Mouse (Mus musculus) midbrain, postnatal 0 days (tissue): ENCODE results near the gene Gm7029. TPM values are rescaled to one million over a fixed set of nuclear protein-coding genes. Genes with fewer than 3 reads are reported as not detected.
A peak's percentile ranks its signal among the peaks of the same experiment; 100 is the strongest.

ENCODE experiments used
- ATAC-seq: fragments of 200-750 bp; cut with Nextera tagmentation; 2 replicates; pipeline ENCODE4 v1.8.0; 2017; ENCODE audit warnings: moderate number of reproducible peaks, mild to moderate bottlenecking, moderate TSS enrichment, moderate library complexity; ENCODE audit not compliant: low FRiP score
- DNase-seq: peaks from one replicate; pipeline ENCODE4 v3.0.0-alpha.2; 2015; ENCODE audit warnings: low spot score
- H3K27ac ChIP-seq: fragments of 300-500 bp; sonication (generic); 2 replicates; pipeline ENCODE4 v1.5.1; 2014; ENCODE audit warnings: low read depth, mild to moderate bottlenecking, low read length, mixed read lengths
- H3K27me3 ChIP-seq: fragments of 300-500 bp; sonication (generic); 2 replicates; pipeline ENCODE4 v1.6.1; 2014; ENCODE audit warnings: low read length, control low read depth, mixed read lengths; ENCODE audit not compliant: insufficient read depth
- H3K36me3 ChIP-seq: fragments of 300-500 bp; sonication (generic); 2 replicates; pipeline ENCODE4 v1.6.1; 2014; ENCODE audit warnings: low read length, control low read depth, mixed read lengths; ENCODE audit not compliant: insufficient read depth
- H3K4me1 ChIP-seq: fragments of 300-500 bp; sonication (generic); 2 replicates; pipeline ENCODE4 v1.6.1; 2014; ENCODE audit warnings: mild to moderate bottlenecking, control low read depth, antibody characterized with exemption, low read length, mixed read lengths; ENCODE audit not compliant: insufficient read depth
- H3K4me2 ChIP-seq: fragments of 300-500 bp; sonication (generic); 2 replicates; pipeline ENCODE4 v1.6.1; 2014; ENCODE audit warnings: low read depth, mild to moderate bottlenecking, low read length, mixed read lengths; ENCODE audit not compliant: poor library complexity, severe bottlenecking
- H3K4me3 ChIP-seq: fragments of 300-500 bp; sonication (generic); 2 replicates; pipeline ENCODE4 v1.5.1; 2014; ENCODE audit warnings: low read depth, mild to moderate bottlenecking, low read length, moderate library complexity
- H3K9ac ChIP-seq: fragments of 300-500 bp; sonication (generic); replicated peaks from 2 replicates; pipeline ENCODE4 v1.6.1; 2014; ENCODE audit warnings: mild to moderate bottlenecking, low read length, moderate library complexity, mixed read lengths; ENCODE audit not compliant: poor library complexity, severe bottlenecking
- H3K9me3 ChIP-seq: fragments of 300-500 bp; sonication (generic); 2 replicates; pipeline ENCODE4 v1.6.1; 2016; ENCODE audit warnings: low read length, control low read depth
- CTCF ChIP-seq: IDR thresholded peaks from 2 replicates; pipeline ENCODE4 v1.5.1; 2016; ENCODE audit warnings: antibody characterized with exemption, mild to moderate bottlenecking
- WGBS: fragments of 180-500 bp; shearing (Covaris S2); extraction: QIAGEN DNeasy Blood & Tissue Kit; methylation state at CpG from one replicate; pipeline ENCODE4 v1.1.7; 2014; 5-methylcytosine and 5-hydroxymethylcytosine counted together
- polyA plus RNA-seq: library from polyadenylated mRNA; unstranded; fragments of >200 nt; fragmentation: Nextera tagmentation; extraction: Ambion mirVana; gene quantifications from 2 replicates; pipeline ENCODE4 v1.2.1, GENCODE M21; 2015
- total RNA-seq: library from RNA; depleted of rRNA; stranded (reverse); fragments of >200 nt; gene quantifications from 2 replicates; pipeline ENCODE4 v1.2.3, GENCODE M21; 2014

Gene Gm7029
- total and polyA plus RNA-seq, 2 experiments from 2014 or later, result not detected

DNA sequence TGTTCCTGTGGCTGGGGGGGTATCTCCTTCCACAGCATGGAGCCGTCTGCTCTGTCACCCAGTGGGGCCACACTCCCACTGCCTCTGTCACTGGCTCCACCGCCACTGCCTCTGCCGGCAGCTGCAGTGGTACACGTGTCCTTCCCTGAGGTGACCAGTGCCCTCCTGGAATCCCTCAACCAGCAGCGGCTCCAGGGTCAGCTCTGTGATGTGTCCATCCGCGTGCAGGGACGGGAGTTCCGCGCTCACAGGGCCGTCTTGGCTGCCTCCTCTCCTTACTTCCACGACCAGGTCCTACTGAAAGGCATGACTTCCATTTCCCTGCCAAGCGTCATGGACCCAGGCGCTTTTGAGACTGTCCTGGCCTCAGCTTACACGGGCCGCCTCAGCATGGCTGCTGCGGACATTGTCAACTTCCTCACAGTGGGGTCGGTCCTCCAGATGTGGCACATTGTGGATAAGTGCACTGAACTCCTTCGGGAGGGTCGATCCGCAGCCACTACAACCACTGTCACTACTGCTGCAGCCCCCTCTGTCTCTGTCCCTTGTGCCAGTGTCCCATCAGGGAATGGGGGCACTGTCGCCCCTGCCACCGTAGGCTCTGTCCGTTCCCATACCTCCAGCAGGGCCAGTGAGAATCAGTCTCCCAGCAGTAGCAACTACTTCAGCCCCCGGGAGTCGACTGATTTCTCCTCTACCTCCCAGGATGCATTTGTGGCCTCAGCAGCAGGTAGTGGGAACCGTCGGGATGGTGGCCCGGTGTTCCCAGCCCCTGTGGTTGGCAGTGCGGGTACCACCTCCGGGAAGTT lies 43.4 kb downstream of the Gm7029 start:
- H3K27ac ChIP-seq, result no peak overlapping the region
- 70% methylated on average over 31 of the region's 31 CpGs for WGBS
- peak overlapping the region; percentile 54 for H3K4me3 ChIP-seq
- no peak overlapping the region for H3K9ac ChIP-seq
- H3K4me2 ChIP-seq, result peak overlapping the region; percentile 69
- peaks cover 17% of the 10 kb centered on the region for H3K36me3 ChIP-seq
- DNase-seq, result no peak
- ATAC-seq, result no peak
- H3K27me3 ChIP-seq, result no peaks in the 10 kb centered on the region
- TF ChIP-seq CTCF, result no peak
- H3K4me1 ChIP-seq, result no peaks in the 10 kb centered on the region
- H3K9me3 ChIP-seq, result no peaks in the 10 kb centered on the region

DNA sequence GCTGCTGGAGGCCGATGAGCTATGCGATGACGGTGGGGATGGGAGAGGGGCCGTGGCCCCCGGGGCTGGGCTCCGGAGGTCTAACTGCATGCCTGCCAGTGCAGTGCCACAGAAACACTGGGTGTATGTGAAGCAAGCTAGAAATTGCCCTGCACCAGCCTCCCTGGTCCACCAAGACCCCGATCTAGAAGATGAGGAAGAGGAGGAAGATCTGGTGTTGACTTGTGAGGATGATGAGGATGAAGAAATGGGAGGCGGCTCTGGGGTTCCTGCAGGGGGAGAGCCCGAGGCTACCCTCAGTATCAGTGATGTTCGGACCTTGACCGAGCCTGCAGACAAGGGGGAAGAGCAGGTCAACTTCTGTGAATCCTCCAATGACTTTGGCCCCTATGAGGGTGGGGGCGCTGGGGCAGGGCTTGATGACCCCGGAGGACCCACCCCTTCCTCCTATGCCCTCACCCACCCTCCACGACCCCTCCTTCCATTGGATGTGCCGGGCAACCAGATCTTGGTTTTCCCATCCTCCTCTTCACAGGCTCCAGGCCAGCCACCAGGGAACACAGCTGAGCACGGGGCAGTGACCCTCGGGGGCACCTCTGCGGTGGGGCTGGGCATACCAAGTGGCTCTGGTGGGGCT lies 44.1 kb downstream of the Gm7029 start:
- H3K27ac ChIP-seq, result no peak overlapping the region
- no peak for ATAC-seq
- H3K4me3 ChIP-seq, result no peak overlapping the region
- H3K36me3 ChIP-seq, result peaks cover 12% of the 10 kb centered on the region
- 87% methylated on average over 18 of the region's 18 CpGs for WGBS
- no peaks in the 10 kb centered on the region for H3K27me3 ChIP-seq
- DNase-seq, result no peak
- H3K9me3 ChIP-seq, result no peaks in the 10 kb centered on the region
- no peaks in the 10 kb centered on the region for H3K4me1 ChIP-seq
- TF ChIP-seq CTCF, result no peak
- no peak overlapping the region for H3K9ac ChIP-seq
- H3K4me2 ChIP-seq, result no peak overlapping the region

DNA sequence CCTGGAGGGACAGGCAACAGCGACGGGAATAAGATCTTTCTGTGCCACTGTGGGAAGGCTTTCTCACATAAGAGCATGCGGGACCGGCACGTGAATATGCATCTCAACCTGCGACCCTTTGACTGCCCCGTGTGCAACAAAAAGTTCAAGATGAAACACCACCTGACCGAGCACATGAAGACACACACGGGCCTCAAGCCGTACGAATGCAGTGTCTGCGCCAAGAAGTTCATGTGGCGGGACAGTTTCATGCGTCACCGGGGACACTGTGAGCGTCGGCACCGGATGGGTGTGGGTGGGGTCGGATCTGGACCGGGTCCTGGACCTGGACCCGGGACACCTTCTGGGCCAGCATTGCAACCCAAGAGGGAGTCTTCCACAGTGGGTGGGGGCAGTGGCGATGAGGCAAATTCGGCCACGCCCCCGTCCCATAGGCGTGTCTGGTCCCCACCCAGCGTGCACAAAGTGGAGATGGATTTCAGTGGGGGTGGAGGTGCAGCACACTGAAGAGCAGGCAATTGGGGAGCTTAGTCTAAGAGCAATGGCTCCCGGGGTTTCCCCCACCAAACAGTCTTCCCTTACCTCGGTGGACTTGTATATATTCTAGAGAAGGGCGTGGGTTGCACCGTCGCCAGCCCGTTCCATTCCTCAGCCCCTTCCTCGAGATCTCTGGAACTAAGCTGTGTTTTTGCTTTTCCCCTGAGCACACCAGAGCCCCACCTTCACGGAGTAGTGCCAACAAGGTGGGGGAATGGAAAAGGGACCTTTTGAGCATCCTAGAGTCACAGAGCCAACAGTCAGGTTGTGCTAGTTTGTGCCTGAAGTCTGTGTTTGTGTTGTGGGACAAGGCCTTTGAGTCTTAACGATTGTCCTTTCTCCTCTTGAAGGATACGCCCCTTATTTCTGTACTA lies 44.9 kb downstream of the Gm7029 start:
- WGBS, result 65% methylated on average over 37 of the region's 37 CpGs
- Histone ChIP-seq H3K4me2 (peak overlapping the region; percentile 70; the same call in 1 of the 2 replicates), H3K36me3 (peaks cover 8% of the 10 kb centered on the region), H3K9ac (no peak overlapping the region), H3K27me3 (no peaks in the 10 kb centered on the region), H3K9me3 (no peaks in the 10 kb centered on the region), H3K4me3 (peak overlapping the region; percentile 38), H3K27ac (no peak overlapping the region), H3K4me1 (no peaks in the 10 kb centered on the region)
- no peak for DNase-seq
- no peak for TF ChIP-seq CTCF
- ATAC-seq, result no peak

DNA sequence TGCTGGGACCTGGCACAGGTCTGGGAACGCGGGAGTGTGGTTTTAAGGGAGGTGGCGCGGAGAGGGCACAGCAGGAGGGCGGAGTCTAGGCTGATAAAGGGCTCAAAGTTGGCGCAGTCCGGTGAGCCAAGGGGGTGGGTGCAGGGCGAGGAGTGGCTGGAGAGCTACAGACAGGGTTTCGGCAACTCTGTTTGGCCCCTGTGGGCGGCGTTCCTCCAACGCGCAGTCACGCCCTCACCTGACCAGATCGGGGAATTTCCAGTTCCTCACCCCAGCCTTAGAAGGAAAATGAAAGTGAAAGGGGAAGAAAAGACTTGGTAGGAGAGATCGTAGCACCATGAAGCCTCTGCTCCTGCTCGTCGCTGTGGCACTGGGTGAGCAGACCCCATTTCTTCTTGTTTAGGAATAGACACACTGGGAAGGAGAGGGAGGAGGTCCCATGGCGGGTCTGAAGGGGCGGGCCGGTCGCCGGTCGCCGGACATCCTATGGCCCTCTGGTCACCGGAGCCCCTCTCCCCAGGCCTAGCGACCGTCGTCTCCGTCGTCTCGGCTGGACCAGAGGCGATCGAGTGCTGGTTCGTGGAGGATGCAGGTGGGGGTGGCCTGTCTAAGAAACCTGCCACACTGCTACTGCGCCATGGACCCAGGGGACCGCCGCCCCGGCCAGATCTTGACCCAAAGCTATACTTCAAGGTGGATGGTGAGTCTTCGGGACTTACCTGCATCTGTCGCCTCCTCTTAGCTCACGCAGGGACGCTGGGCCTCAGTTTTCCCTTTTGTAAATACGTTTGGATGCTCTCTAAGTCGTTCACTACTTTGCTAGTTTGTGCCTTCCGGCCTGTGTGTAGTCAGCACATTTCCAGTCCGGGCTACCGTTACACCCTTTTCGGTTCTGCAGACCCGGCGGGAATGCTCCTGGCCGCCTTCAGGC lies 46.0 kb downstream of the Gm7029 start:
- no peaks in the 10 kb centered on the region for H3K9me3 ChIP-seq
- H3K27ac ChIP-seq, result peak overlapping the region; percentile 48; the same call in 1 of the 2 replicates
- H3K9ac ChIP-seq, result peak overlapping the region; percentile 39
- H3K4me3 ChIP-seq, result peak overlapping the region; percentile 38
- peak overlapping the region; percentile 70 for H3K4me2 ChIP-seq
- no peaks in the 10 kb centered on the region for H3K4me1 ChIP-seq
- TF ChIP-seq CTCF, result peak; percentile 29
- no peaks in the 10 kb centered on the region for H3K36me3 ChIP-seq
- 4% methylated on average over 52 of the region's 52 CpGs for WGBS
- no peaks in the 10 kb centered on the region for H3K27me3 ChIP-seq
- peak; percentile 34 for DNase-seq
- ATAC-seq, result no peak
